Mouse (Mus musculus) liver, adult 2 months (tissue): ENCODE results near the gene Ptgdr2. TPM values are rescaled to one million over a fixed set of nuclear protein-coding genes. Genes with fewer than 3 reads are reported as not detected.

Source experiments
- DNase-seq: peaks from one replicate; pipeline ENCODE4 v3.0.0-alpha.2; 2011; ENCODE audit warnings: low read depth, low spot score; ENCODE audit errors: extremely low read depth
- H3K27ac ChIP-seq: fragments of 200-500 bp; replicated peaks from 2 replicates; pipeline ENCODE4 v1.5.1; 2012; ENCODE audit warnings: low read depth, mild to moderate bottlenecking, control low read depth, inconsistent platforms, low read length; ENCODE audit not compliant: insufficient read depth
- H3K27me3 ChIP-seq: fragments of 200-500 bp; 2 replicates; pipeline ENCODE4 v1.6.1; 2012; ENCODE audit warnings: mild to moderate bottlenecking, moderate library complexity, low read length, inconsistent platforms; ENCODE audit not compliant: control insufficient read depth, insufficient read depth
- H3K36me3 ChIP-seq: fragments of 200-500 bp; 2 replicates; pipeline ENCODE4 v1.6.1; 2012; ENCODE audit warnings: low read length, inconsistent platforms; ENCODE audit not compliant: control insufficient read depth, insufficient read depth
- H3K4me1 ChIP-seq: fragments of 200-500 bp; 2 replicates; pipeline ENCODE4 v1.6.1; 2011; ENCODE audit warnings: low read length; ENCODE audit not compliant: control insufficient read depth, insufficient read depth
- H3K4me3 ChIP-seq: fragments of 200-500 bp; 2 replicates; pipeline ENCODE4 v1.5.1; 2011; ENCODE audit warnings: low read depth, mild to moderate bottlenecking, control low read depth, low read length, moderate library complexity; ENCODE audit not compliant: insufficient read depth
- H3K79me2 ChIP-seq: fragments of 200-500 bp; 2 replicates; pipeline ENCODE4 v1.6.1; 2012; ENCODE audit warnings: inconsistent platforms, mild to moderate bottlenecking, low read length, moderate library complexity; ENCODE audit not compliant: control insufficient read depth, insufficient read depth
- H3K9ac ChIP-seq: fragments of 200-500 bp; 2 replicates; pipeline ENCODE4 v1.6.1; 2012; ENCODE audit warnings: low read depth, mild to moderate bottlenecking, control low read depth, inconsistent platforms, low read length
- CTCF ChIP-seq: fragments of 200-500 bp; IDR thresholded peaks from 2 replicates; pipeline ENCODE4 v1.5.1; 2011; ENCODE audit warnings: low read depth, low read length, control low read depth
- POLR2A ChIP-seq: fragments of 200-500 bp; IDR thresholded peaks from 2 replicates; pipeline ENCODE4 v1.6.1; 2011; ENCODE audit warnings: low read length, control low read depth; ENCODE audit not compliant: insufficient read depth; ENCODE audit errors: extremely low read depth
- WGBS: fragments of 180-500 bp; shearing (Covaris S2); methylation state at CpG from one replicate; pipeline ENCODE4 v1.1.7; 2018; 5-methylcytosine and 5-hydroxymethylcytosine counted together
- polyA plus RNA-seq: library from polyadenylated mRNA; depleted of rRNA; stranded (reverse); fragments of >200 nt; gene quantifications from 2 replicates; pipeline ENCODE4 v1.2.3, GENCODE M21; 2012
- total RNA-seq: library from RNA; depleted of rRNA; stranded (reverse); fragments of >200 nt; gene quantifications from 2 replicates; pipeline ENCODE4 v1.2.3, GENCODE M21; 2014

Ptgdr2 gene
- total and polyA plus RNA-seq, 2 experiments = not detected

- H3K79me2 ChIP-seq = peaks cover 4% of the 10 kb centered on the region; the same call in 1 of the 2 replicates
- H3K27ac ChIP-seq = no peak overlapping the region
- 34% methylated on average over 6 of the region's 6 CpGs for WGBS
- peaks cover 19% of the 10 kb centered on the region for H3K4me1 ChIP-seq
- H3K9ac ChIP-seq = no peak overlapping the region
- peak; percentile 39 for DNase-seq
- H3K4me3 ChIP-seq = no peak overlapping the region
- peaks cover 60% of the 10 kb centered on the region for H3K36me3 ChIP-seq
- H3K27me3 ChIP-seq = no peaks in the 10 kb centered on the region
- TF ChIP-seq POLR2A (no peak), CTCF (no peak)
Measured at GRCm38 (mm10) chr19:10900315-10900714, 36.6 kb upstream of the Ptgdr2 start.

GRCm38 (mm10) chr19:10901046-10901445, 35.9 kb upstream of the Ptgdr2 start:
- TF ChIP-seq CTCF (no peak), POLR2A (no peak)
- peaks cover 62% of the 10 kb centered on the region for H3K36me3 ChIP-seq
- no peaks in the 10 kb centered on the region for H3K27me3 ChIP-seq
- WGBS = 33% methylated on average over 5 of the region's 5 CpGs
- no peak overlapping the region for H3K27ac ChIP-seq
- DNase-seq = peak; percentile 79
- no peak overlapping the region for H3K9ac ChIP-seq
- H3K79me2 ChIP-seq = peaks cover 4% of the 10 kb centered on the region; the same call in 1 of the 2 replicates
- H3K4me3 ChIP-seq = no peak overlapping the region
- peaks cover 19% of the 10 kb centered on the region for H3K4me1 ChIP-seq

GRCm38 (mm10) chr19:10904512-10904911, 32.4 kb upstream of the Ptgdr2 start:
- Histone ChIP-seq H3K4me3 (no peak overlapping the region), H3K27me3 (no peaks in the 10 kb centered on the region), H3K79me2 (no peaks in the 10 kb centered on the region), H3K9ac (0 out of 2 replicates have a peak overlapping the region, but pooled peaks have one; percentile 21), H3K36me3 (peaks cover 49% of the 10 kb centered on the region), H3K27ac (peak overlapping the region; percentile 42), H3K4me1 (peaks cover 11% of the 10 kb centered on the region)
- WGBS = 52% methylated on average over 5 of the region's 5 CpGs
- peak; percentile 82 for DNase-seq
- TF ChIP-seq CTCF = no peak

GRCm38 (mm10) chr19:10904927-10905727, 31.8 kb upstream of the Ptgdr2 start:
- DNase-seq = peak; percentile 60

GRCm38 (mm10) chr19:10905728-10906000, 31.3 kb upstream of the Ptgdr2 start:
- no peak overlapping the region for H3K4me3 ChIP-seq
- DNase-seq = no peak
- WGBS = 82% methylated on average over 5 of the region's 5 CpGs
- peaks cover 11% of the 10 kb centered on the region for H3K4me1 ChIP-seq
- peak overlapping the region; percentile 4; the same call in 1 of the 2 replicates for H3K27ac ChIP-seq
- no peaks in the 10 kb centered on the region for H3K27me3 ChIP-seq
- no peaks in the 10 kb centered on the region for H3K79me2 ChIP-seq
- H3K9ac ChIP-seq = no peak overlapping the region
- H3K36me3 ChIP-seq = peaks cover 42% of the 10 kb centered on the region
- no peak for TF ChIP-seq CTCF

More at GRCm38 (mm10) chr19:10904927-10905727, 31.8 kb upstream of the Ptgdr2 start:
- Histone ChIP-seq H3K27ac (peak overlapping the region; percentile 42), H3K4me1 (peaks cover 11% of the 10 kb centered on the region), H3K79me2 (no peaks in the 10 kb centered on the region), H3K4me3 (no peak overlapping the region), H3K27me3 (no peaks in the 10 kb centered on the region), H3K9ac (0 out of 2 replicates have a peak overlapping the region, but pooled peaks have one; percentile 21), H3K36me3 (peaks cover 43% of the 10 kb centered on the region)
- TF ChIP-seq POLR2A (no peak), CTCF (no peak)
- 48% methylated on average over 7 of the region's 7 CpGs for WGBS

GRCm38 (mm10) chr19:10907891-10908290, 29.1 kb upstream of the Ptgdr2 start:
- H3K4me1 ChIP-seq = peaks cover 11% of the 10 kb centered on the region
- H3K36me3 ChIP-seq = peaks cover 19% of the 10 kb centered on the region
- peak; percentile 72; the same call in 1 of the 2 replicates for TF ChIP-seq CTCF
- TF ChIP-seq POLR2A = no peak
- DNase-seq = peak; percentile 61
- 28% methylated on average over 3 of the region's 3 CpGs for WGBS
- H3K27me3 ChIP-seq = no peaks in the 10 kb centered on the region
- H3K27ac ChIP-seq = no peak overlapping the region
- no peak overlapping the region for H3K9ac ChIP-seq
- H3K79me2 ChIP-seq = no peaks in the 10 kb centered on the region
- no peak overlapping the region for H3K4me3 ChIP-seq
